Mouse (Mus musculus) MEL (cell line): Measurements from ENCODE around the gene B3gnt7. TPM values are rescaled to one million over a fixed set of nuclear protein-coding genes. Genes with fewer than 3 reads are reported as not detected.

Experiments
- DNase-seq: peaks from one replicate; pipeline ENCODE4 v3.0.0; 2011; ENCODE audit warnings: low read depth, low spot score
- H3K27ac ChIP-seq: 2 replicates; pipeline ENCODE4 v1.5.1; 2012; ENCODE audit warnings: low read depth, mild to moderate bottlenecking, control low read depth, low read length, moderate library complexity; ENCODE audit not compliant: control insufficient read depth
- H3K27me3 ChIP-seq, 2 experiments: fragments of 150-350 bp in 1 of 2; sonication (generic) in 1 of 2; 2 replicates each; pipeline ENCODE4 v1.6.1; 2012; ENCODE audit warnings: low read length in 2 of 2, mild to moderate bottlenecking in 2 of 2, improper control_type of control experiment in 1 of 2, moderate library complexity in 1 of 2; ENCODE audit not compliant: insufficient read depth in 2 of 2, control insufficient read depth in 1 of 2
- H3K36me3 ChIP-seq, 2 experiments: 2 replicates each; pipeline ENCODE4 v1.6.1; 2012 to 2014; ENCODE audit warnings: low read length in 2 of 2, improper control_type of control experiment in 1 of 2, inconsistent platforms in 1 of 2, mild to moderate bottlenecking in 1 of 2; ENCODE audit not compliant: insufficient read depth in 2 of 2, control insufficient read depth in 1 of 2
- H3K4me1 ChIP-seq, 2 experiments: fragments of 150-350 bp in 1 of 2; sonication (generic) in 1 of 2; 2 replicates each; pipeline ENCODE4 v1.6.1; 2012; ENCODE audit warnings: low read length in 2 of 2, improper control_type of control experiment in 1 of 2, mild to moderate bottlenecking in 1 of 2; ENCODE audit not compliant: insufficient read depth in 2 of 2, control insufficient read depth in 1 of 2
- H3K4me3 ChIP-seq, 2 experiments: fragments of 150-350 bp in 1 of 2; sonication (generic) in 1 of 2; 2 replicates each; pipeline ENCODE4 v1.5.1; 2012; ENCODE audit warnings: low read depth in 2 of 2, low read length in 2 of 2, mild to moderate bottlenecking in 2 of 2, moderate library complexity in 2 of 2, control low read depth in 1 of 2, improper control_type of control experiment in 1 of 2; ENCODE audit not compliant: control insufficient read depth in 1 of 2, insufficient read depth in 1 of 2
- H3K79me2 ChIP-seq: 2 replicates; pipeline ENCODE4 v1.6.1; 2012; ENCODE audit warnings: mild to moderate bottlenecking, low read length, moderate library complexity; ENCODE audit not compliant: control insufficient read depth, poor library complexity, insufficient read depth
- H3K9ac ChIP-seq: 2 replicates; pipeline ENCODE4 v1.6.1; 2012; ENCODE audit warnings: low read depth, mild to moderate bottlenecking, control low read depth, low read length, moderate library complexity; ENCODE audit not compliant: control insufficient read depth, poor library complexity, severe bottlenecking
- H3K9me3 ChIP-seq: fragments of 150-350 bp; sonication (generic); replicated peaks from 2 replicates; pipeline ENCODE4 v1.6.1; 2012; ENCODE audit warnings: mild to moderate bottlenecking, low read length, improper control_type of control experiment, moderate library complexity; ENCODE audit not compliant: insufficient read depth
- ETS1 ChIP-seq: IDR thresholded peaks from 2 replicates; pipeline ENCODE4 v1.6.1; 2012; ENCODE audit warnings: low read depth, mild to moderate bottlenecking, inconsistent platforms, low read length, improper control_type of control experiment, moderate library complexity
- HCFC1 ChIP-seq: IDR thresholded peaks from 2 replicates; pipeline ENCODE4 v1.6.1; 2012; ENCODE audit warnings: low read depth, mild to moderate bottlenecking, inconsistent platforms, low read length, improper control_type of control experiment, moderate library complexity
- MAFK ChIP-seq: IDR thresholded peaks from 2 replicates; pipeline ENCODE4 v1.6.1; 2011; ENCODE audit warnings: low read depth, mild to moderate bottlenecking, low read length, improper control_type of control experiment, borderline replicate concordance
- MAX ChIP-seq: IDR thresholded peaks from 2 replicates; pipeline ENCODE4 v1.6.1; 2011; ENCODE audit warnings: low read length, improper control_type of control experiment
- MAZ ChIP-seq: IDR thresholded peaks from 2 replicates; pipeline ENCODE4 v1.6.1; 2012; ENCODE audit warnings: low read depth, mild to moderate bottlenecking, inconsistent platforms, low read length, improper control_type of control experiment
- NELFE ChIP-seq: IDR thresholded peaks from 2 replicates; pipeline ENCODE4 v1.6.1; 2011; ENCODE audit warnings: low read depth, low read length, improper control_type of control experiment
- RCOR1 ChIP-seq: IDR thresholded peaks from 2 replicates; pipeline ENCODE4 v1.6.1; 2012; ENCODE audit warnings: low read depth, mild to moderate bottlenecking, inconsistent platforms, low read length, improper control_type of control experiment
- SIN3A ChIP-seq: IDR thresholded peaks from 2 replicates; pipeline ENCODE4 v1.6.1; 2012; ENCODE audit warnings: low read length, improper control_type of control experiment, inconsistent platforms
- TCF12 ChIP-seq: IDR thresholded peaks from 2 replicates; pipeline ENCODE4 v1.6.1; 2014; ENCODE audit warnings: low read depth, mild to moderate bottlenecking, inconsistent platforms, low read length, improper control_type of control experiment, moderate library complexity
- USF2 ChIP-seq, 2 experiments: IDR thresholded peaks; 2 replicates each; pipeline ENCODE4 v1.6.1; 2011 to 2012; ENCODE audit warnings: improper control_type of control experiment in 2 of 2, low read length in 2 of 2, borderline replicate concordance in 1 of 2, inconsistent platforms in 1 of 2, low read depth in 1 of 2, mild to moderate bottlenecking in 1 of 2; ENCODE audit not compliant: insufficient read depth in 1 of 2
- ZNF384 ChIP-seq: IDR thresholded peaks from 2 replicates; pipeline ENCODE4 v1.6.1; 2012; ENCODE audit warnings: low read depth, mild to moderate bottlenecking, inconsistent platforms, low read length, improper control_type of control experiment
- polyA plus RNA-seq, 2 experiments: library from polyadenylated mRNA; stranded (reverse) in 1 of 2; unstranded in 1 of 2; fragments of >175 nt in 1 of 2; fragments of >200 nt in 1 of 2; gene quantifications; 2 replicates each; pipeline versions ENCODE4 v1.2.1 to v1.2.4; 2012; ENCODE audit warnings: low replicate concordance in 2 of 2, low read depth in 1 of 2; ENCODE audit not compliant: insufficient read length in 2 of 2, insufficient read depth in 1 of 2, missing spikeins in 1 of 2
- total RNA-seq: library from RNA; depleted of rRNA; stranded (reverse); fragments of 300-350 nt; gene quantifications from 2 replicates; pipeline ENCODE4 v1.2.3, GENCODE M21; 2012

The B3gnt7 gene
- total and polyA plus RNA-seq, 3 experiments, result 0.40 TPM; not detected in 2

DNA sequence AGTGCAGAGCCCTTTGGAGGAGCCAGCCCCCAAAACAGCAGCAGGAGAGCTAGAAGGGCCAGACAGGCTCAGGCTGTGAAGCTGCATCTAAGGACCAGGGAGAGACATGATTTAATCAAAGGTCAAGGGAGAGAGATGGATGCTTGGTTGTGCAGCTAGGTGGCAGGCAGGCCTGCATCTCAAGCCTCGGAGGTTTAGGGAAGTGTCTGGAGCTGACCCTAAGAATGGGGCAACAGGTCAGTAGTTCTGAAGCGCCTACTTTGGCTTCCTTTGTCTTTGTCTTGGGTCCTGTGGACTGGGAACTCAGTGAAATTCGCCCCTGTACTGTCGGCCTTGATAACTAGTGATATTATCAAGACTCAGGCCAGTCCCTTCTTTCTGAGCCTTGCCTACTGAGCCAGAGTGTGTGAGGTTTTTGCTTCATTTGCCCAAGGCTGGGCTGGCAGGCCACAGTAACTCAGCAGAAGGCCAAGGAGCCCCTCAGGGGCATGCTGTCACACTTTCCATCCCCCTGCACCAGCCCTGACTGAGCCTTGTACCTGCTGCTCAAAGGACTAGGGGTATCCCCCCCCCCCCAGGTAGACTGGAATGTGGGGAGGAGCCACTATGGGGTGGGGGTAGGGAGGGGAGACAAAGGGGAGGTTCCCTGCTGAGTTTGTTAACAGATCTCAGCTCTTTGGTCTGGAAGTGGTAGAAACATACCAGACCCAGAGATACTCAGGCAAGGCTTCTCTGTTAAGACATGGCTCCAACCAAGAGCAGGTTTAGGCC, 5.4 kb downstream of the B3gnt7 start:
- DNase-seq, result no peak
- H3K9ac ChIP-seq, result no peak overlapping the region
- no peak overlapping the region for H3K27ac ChIP-seq
- no peaks in the 10 kb centered on the region; a peak in 1 of 4 replicates for H3K27me3 ChIP-seq
- H3K4me1 ChIP-seq, result peaks cover 0 to 2% of the 10 kb centered on the region in 2 experiments; a peak in 1 of 4 replicates
- H3K4me3 ChIP-seq, result no peak overlapping the region
- no peak for TF ChIP-seq TCF12
- no peak for TF ChIP-seq HCFC1
- no peak for TF ChIP-seq MAFK
- TF ChIP-seq USF2 (IDR thresholded peaks at IDR 0.05; ENCODE audit: borderline replicate concordance in 1 of 2, insufficient read depth in 1 of 2, low read depth in 1 of 2, low read length in 2 of 2), result no peak
- TF ChIP-seq MAX, result no peak
- no peak for TF ChIP-seq MAZ
- no peaks in the 10 kb centered on the region for H3K9me3 ChIP-seq
- H3K36me3 ChIP-seq, result peaks cover 0 to 2% of the 10 kb centered on the region in 2 experiments; a peak in 1 of 4 replicates
- no peaks in the 10 kb centered on the region for H3K79me2 ChIP-seq

DNA sequence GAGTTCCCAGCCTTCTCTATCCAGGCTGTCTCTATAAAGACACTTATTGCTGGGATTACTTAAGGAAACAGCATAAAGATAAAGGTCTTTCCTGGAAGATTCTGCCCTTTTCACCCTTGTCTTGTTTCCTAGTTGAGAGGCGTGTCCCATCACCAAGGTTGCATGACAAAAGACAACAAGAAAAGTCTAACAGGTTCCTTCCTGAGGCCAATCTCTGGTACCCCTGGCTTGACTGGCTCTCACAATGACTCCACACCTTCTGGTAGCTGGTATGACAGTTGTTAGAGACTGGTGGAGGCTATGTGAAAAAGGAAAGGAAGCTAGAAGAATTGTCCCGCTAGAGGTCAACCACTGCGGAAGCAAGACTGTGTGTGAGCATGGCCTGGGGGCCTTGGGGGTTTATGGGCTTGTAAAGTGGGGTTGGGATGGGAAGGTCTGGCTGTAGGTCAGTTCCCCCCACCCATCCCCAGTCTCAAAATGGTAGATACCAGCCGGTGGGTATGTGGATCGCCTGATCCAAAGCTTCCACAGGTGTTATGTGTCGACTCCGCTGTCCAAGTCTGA, 6.7 kb downstream of the B3gnt7 start:
- Histone ChIP-seq H3K9ac (no peak overlapping the region), H3K4me3 (no peak overlapping the region), H3K4me1 (peaks cover 0 to 2% of the 10 kb centered on the region in 2 experiments; a peak in 1 of 4 replicates), H3K79me2 (no peaks in the 10 kb centered on the region), H3K9me3 (no peaks in the 10 kb centered on the region), H3K27me3 (no peaks in the 10 kb centered on the region; a peak in 1 of 4 replicates), H3K27ac (no peak overlapping the region), H3K36me3 (peaks cover 0 to 2% of the 10 kb centered on the region in 2 experiments; a peak in 1 of 4 replicates)
- TF ChIP-seq ZNF384, result no peak
- no peak for TF ChIP-seq RCOR1
- TF ChIP-seq ETS1, result no peak
- no peak for TF ChIP-seq USF2 (IDR thresholded peaks at IDR 0.05; ENCODE audit: borderline replicate concordance in 1 of 2, insufficient read depth in 1 of 2, low read depth in 1 of 2, low read length in 2 of 2)
- TF ChIP-seq MAFK, result no peak
- TF ChIP-seq NELFE, result no peak
- TF ChIP-seq SIN3A, result no peak
- DNase-seq, result no peak
